Mouse (Mus musculus) bone marrow macrophage, adult 2 months (primary cell): ENCODE measurements around the gene Mtmr3.

Experiments used
- CTCF ChIP-seq: IDR thresholded peaks from 2 replicates; pipeline ENCODE4 v1.5.1; 2012; ENCODE audit warnings: low read depth, mild to moderate bottlenecking, low read length, moderate library complexity
- POLR2A ChIP-seq: IDR thresholded peaks from 2 replicates; pipeline ENCODE4 v1.6.1; 2012; ENCODE audit warnings: mild to moderate bottlenecking, low read depth, low read length, borderline replicate concordance

GRCm38 (mm10) chr11:4638261-4638660, 43.6 kb upstream of the Mtmr3 start:
- TF ChIP-seq CTCF (no peak), POLR2A (no peak)
